Mouse (Mus musculus) frontal cortex, adult 2 months (tissue): Measurements from ENCODE around the gene Zfp965. TPM values are rescaled to one million over a fixed set of nuclear protein-coding genes. Genes with fewer than 3 reads are reported as not detected.
"Not testable (repeated sequence)": the region's sequence is repeated elsewhere in the genome, so short reads cannot be mapped to it uniquely, and the experiment has no call there.

ENCODE experiments used
- DNase-seq, 2 experiments: peaks; one replicate each; pipeline ENCODE4 v3.0.0; 2022; ENCODE audit warnings: low spot score in 1 of 2; ENCODE audit errors: extremely low spot score in 1 of 2
- polyA plus RNA-seq: library from polyadenylated mRNA; depleted of rRNA; stranded (reverse); fragments of >200 nt; gene quantifications from 2 replicates; pipeline ENCODE4 v1.2.3, GENCODE M21; 2012; rRNA removed

Zfp965 gene
- 3.5 and 4.0 TPM in 2 replicates for polyA plus RNA-seq

DNA sequence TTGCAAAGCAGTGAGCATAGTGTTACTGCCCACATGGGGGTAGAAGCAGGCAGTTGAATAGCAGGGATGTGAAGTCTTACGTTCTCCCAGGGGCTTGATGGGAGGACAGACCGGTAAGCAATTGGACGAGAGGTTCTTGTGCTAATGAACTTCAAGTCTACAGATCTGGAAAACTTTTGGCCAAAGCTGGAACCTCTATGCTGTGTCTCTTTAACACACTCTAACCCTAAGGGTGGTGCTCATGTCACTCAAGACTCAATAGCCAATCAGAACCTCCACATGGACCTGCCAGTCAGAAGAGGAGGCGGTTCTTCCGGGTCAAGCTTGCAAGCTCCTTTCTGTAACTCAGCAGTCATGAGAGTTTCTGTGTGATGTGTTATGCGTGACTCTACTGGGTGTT is at the start of gene Zfp965:
Gene Zfp965, plus strand, starts transcription at position 301 of the 400 bp plus-strand sequence.
- DNase-seq = not testable (repeated sequence)

DNA sequence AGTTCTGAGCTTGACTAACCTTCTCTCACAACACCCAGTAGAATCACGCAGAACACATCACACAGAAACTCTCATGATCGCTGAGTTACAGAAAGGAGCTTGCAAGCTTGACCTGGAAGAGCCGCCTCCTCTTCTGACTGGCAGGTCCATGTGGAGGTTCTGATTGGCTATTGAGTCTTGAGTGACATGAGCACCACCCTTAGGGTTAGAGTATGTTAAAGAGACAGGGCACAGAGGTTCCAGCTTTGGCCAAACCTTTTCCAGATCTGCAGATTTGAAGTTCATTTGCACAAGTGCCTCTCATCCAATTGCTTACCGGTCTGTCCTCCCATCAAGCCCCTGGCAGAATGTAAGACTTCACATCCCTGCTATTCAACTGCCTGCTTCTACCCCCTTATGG is 34.1 kb upstream of the Zfp965 start, which contains the start of gene Gm4724:
Gene Gm4724, minus strand, starts transcription at position 101 of the 400 bp plus-strand sequence.
- not testable (repeated sequence) for DNase-seq

Other genes with a start within 250 kb of the Zfp965 start
- not detected in 2 replicates for gene Gm14440, start 194.9 kb upstream of the Zfp965 start, polyA plus RNA-seq
- 25.7 and 29.3 TPM in 2 replicates for gene Gm4631, start 131.8 kb upstream of the Zfp965 start, polyA plus RNA-seq
- 4.1 and 4.3 TPM in 2 replicates for gene Zfp968, start 97.5 kb upstream of the Zfp965 start, polyA plus RNA-seq
- 28.6 and 34.8 TPM in 2 replicates for gene Gm4724, start 34.2 kb upstream of the Zfp965 start, polyA plus RNA-seq
- gene Gm11007, start 174.0 kb downstream of the Zfp965 start, polyA plus RNA-seq = not detected in 2 replicates
- not detected in 2 replicates for gene Zfp969, start 233.7 kb downstream of the Zfp965 start, polyA plus RNA-seq